Mouse (Mus musculus): ENCODE measurements around the gene Etnk1. TPM values are rescaled to one million over a fixed set of nuclear protein-coding genes. Genes with fewer than 3 reads are reported as not detected.

Etnk1 gene
- polyA plus RNA-seq, 1 experiment from 2014 or later = 20.0 TPM

DNA sequence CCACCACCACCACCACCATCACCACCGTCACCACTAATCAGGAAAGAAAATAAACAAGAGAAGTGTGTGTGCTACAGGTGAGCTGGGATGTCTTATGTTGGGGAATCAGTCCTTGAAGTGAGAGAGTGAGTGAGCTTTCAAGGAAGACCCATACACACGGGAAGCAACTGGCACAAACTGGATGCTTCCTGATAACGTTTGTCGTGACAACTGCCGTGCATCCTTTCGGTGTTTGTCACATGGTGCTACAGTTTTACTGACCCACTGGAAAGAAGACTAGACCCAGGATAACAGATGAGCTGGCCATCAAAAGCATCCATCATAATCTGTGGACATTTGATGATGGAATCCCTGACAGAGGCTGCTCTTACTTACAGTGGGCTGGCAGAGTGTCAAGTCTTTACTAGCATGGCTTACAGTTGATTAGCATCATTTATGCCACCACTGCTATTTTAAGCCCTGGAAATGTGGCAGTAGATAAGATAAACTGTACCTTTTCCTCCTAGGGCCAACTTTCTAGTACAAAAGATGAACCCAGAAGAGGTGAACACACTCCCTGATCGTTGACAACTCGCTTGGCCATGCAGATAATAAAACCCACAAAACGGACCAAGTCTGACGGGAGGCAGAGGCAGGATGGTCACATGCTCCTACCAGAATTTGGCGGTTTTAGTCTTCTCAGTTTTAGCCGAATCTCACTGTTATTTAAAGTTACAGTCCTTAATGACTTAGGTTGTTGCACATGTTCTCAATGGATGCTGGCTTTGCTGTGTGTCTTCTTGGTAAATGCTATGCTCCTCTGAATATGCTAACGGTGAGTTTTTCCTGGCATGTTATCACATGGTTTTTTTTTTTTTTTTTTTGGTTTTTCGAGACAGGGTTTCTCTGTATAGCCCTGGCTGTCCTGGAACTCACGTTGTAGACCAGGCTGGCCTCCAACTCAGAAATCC is 2.8 kb upstream of the Etnk1 start:
- Histone ChIP-seq H3K36me3 (ENCODE audit: control insufficient read depth, insufficient read depth, low read length) (no peaks in the 10 kb centered on the region), H3K4me1 (replicated peaks; ENCODE audit: control insufficient read depth, insufficient read depth, low read length) (peaks cover 13% of the 10 kb centered on the region), H3K27ac (ENCODE audit: low read depth, low read length) (no peak overlapping the region), H3K9ac (ENCODE audit: low read depth, low read length) (0 out of 2 replicates have a peak overlapping the region, but pooled peaks have one; percentile 5), H3K27me3 (replicated peaks; ENCODE audit: control insufficient read depth, insufficient read depth, low read length) (no peaks in the 10 kb centered on the region), H3K9me3 (ENCODE audit: control insufficient read depth, low read length) (no peaks in the 10 kb centered on the region), H3K4me2 (peak overlapping the region; percentile 40), H3K4me3 (ENCODE audit: low read depth, low read length) (no peak overlapping the region)
- 46% methylated on average over 15 of the region's 15 CpGs for WGBS
- no peak for DNase-seq (ENCODE audit: low spot score)
- ATAC-seq (replicated peaks; ENCODE audit: low FRiP score) = no peak

- Histone ChIP-seq H3K4me2 (no peak overlapping the region), H3K4me3 (ENCODE audit: low read depth, low read length) (no peak overlapping the region), H3K27me3 (replicated peaks; ENCODE audit: control insufficient read depth, insufficient read depth, low read length) (no peaks in the 10 kb centered on the region), H3K27ac (ENCODE audit: low read depth, low read length) (no peak overlapping the region), H3K36me3 (ENCODE audit: control insufficient read depth, insufficient read depth, low read length) (no peaks in the 10 kb centered on the region), H3K4me1 (replicated peaks; ENCODE audit: control insufficient read depth, insufficient read depth, low read length) (peaks cover 18% of the 10 kb centered on the region), H3K9me3 (ENCODE audit: control insufficient read depth, low read length) (no peaks in the 10 kb centered on the region), H3K9ac (ENCODE audit: low read depth, low read length) (no peak overlapping the region)
- DNase-seq (ENCODE audit: low spot score) (no peak), ATAC-seq (replicated peaks; ENCODE audit: low FRiP score) (no peak)
- WGBS = 72% methylated on average over 8 of the region's 8 CpGs
These were observed 2.1 kb upstream of the Etnk1 start for GRCm38 (mm10) chr6:143164906-143165255.

GRCm38 (mm10) chr6:143165404-143166257 is 1.4 kb upstream of the Etnk1 start:
- no peaks in the 10 kb centered on the region for H3K9me3 ChIP-seq (ENCODE audit: control insufficient read depth, low read length)
- no peaks in the 10 kb centered on the region for H3K36me3 ChIP-seq (ENCODE audit: control insufficient read depth, insufficient read depth, low read length)
- peak overlapping the region; percentile 88 for H3K4me2 ChIP-seq
- H3K27me3 ChIP-seq (replicated peaks; ENCODE audit: control insufficient read depth, insufficient read depth, low read length) = no peaks in the 10 kb centered on the region
- ATAC-seq (replicated peaks; ENCODE audit: low FRiP score) (no peak), DNase-seq (ENCODE audit: low spot score) (no peak)
- H3K4me3 ChIP-seq (ENCODE audit: low read depth, low read length) = peak overlapping the region; percentile 91
- 57% methylated on average over 15 of the region's 15 CpGs for WGBS
- H3K27ac ChIP-seq (ENCODE audit: low read depth, low read length) = no peak overlapping the region
- H3K4me1 ChIP-seq (replicated peaks; ENCODE audit: control insufficient read depth, insufficient read depth, low read length) = peaks cover 18% of the 10 kb centered on the region
- H3K9ac ChIP-seq (ENCODE audit: low read depth, low read length) = peak overlapping the region; percentile 92

DNA sequence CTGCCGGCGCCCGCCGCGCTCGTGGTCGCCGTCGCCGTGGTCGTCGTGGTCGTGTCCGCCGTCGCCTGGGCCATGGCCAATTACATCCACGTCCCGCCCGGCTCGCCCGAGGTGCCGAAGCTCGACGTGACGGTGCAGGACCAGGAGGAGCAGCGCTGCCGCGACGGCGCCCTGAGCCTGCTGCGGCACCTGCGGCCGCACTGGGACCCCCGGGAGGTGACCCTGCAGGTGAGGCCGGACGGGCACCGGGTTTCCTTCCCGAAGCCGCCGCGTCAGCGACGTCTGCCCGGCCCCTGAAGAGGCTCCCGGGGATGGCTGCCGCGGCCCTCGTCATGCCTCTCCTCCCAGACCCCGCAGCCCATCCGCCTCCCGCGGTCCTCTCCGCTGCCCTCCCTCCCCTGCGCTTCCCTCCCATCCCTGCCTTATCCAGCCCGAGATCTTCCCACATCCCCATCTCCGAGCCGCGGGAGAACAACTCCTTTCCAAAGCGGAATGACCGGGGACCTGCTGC is 443 bp downstream of the Etnk1 start:
- Histone ChIP-seq H3K27me3 (replicated peaks; ENCODE audit: control insufficient read depth, insufficient read depth, low read length) (no peaks in the 10 kb centered on the region), H3K9me3 (ENCODE audit: control insufficient read depth, low read length) (no peaks in the 10 kb centered on the region), H3K4me2 (peak overlapping the region; percentile 88), H3K36me3 (ENCODE audit: control insufficient read depth, insufficient read depth, low read length) (peaks cover 3% of the 10 kb centered on the region), H3K4me1 (replicated peaks; ENCODE audit: control insufficient read depth, insufficient read depth, low read length) (peaks cover 18% of the 10 kb centered on the region), H3K9ac (ENCODE audit: low read depth, low read length) (peak overlapping the region; percentile 92), H3K27ac (ENCODE audit: low read depth, low read length) (peak overlapping the region; percentile 86), H3K4me3 (ENCODE audit: low read depth, low read length) (peak overlapping the region; percentile 91)
- 1% methylated on average over 60 of the region's 60 CpGs for WGBS
- no peak for DNase-seq (ENCODE audit: low spot score)
- ATAC-seq (replicated peaks; ENCODE audit: low FRiP score) = peak; percentile 63

GRCm38 (mm10) chr6:143167981-143168674 is 1.1 kb downstream of the Etnk1 start:
- no peaks in the 10 kb centered on the region for H3K9me3 ChIP-seq (ENCODE audit: control insufficient read depth, low read length)
- no peak for DNase-seq (ENCODE audit: low spot score)
- no peak for ATAC-seq (replicated peaks; ENCODE audit: low FRiP score)
- 24% methylated on average over 6 of the region's 6 CpGs for WGBS
- H3K36me3 ChIP-seq (ENCODE audit: control insufficient read depth, insufficient read depth, low read length) = peaks cover 6% of the 10 kb centered on the region
- H3K27ac ChIP-seq (ENCODE audit: low read depth, low read length) = peak overlapping the region; percentile 86; the same call in 1 of the 2 replicates
- H3K27me3 ChIP-seq (replicated peaks; ENCODE audit: control insufficient read depth, insufficient read depth, low read length) = no peaks in the 10 kb centered on the region
- H3K9ac ChIP-seq (ENCODE audit: low read depth, low read length) = peak overlapping the region; percentile 92
- peak overlapping the region; percentile 88 for H3K4me2 ChIP-seq
- H3K4me1 ChIP-seq (replicated peaks; ENCODE audit: control insufficient read depth, insufficient read depth, low read length) = peaks cover 18% of the 10 kb centered on the region
- H3K4me3 ChIP-seq (ENCODE audit: low read depth, low read length) = peak overlapping the region; percentile 91

DNA sequence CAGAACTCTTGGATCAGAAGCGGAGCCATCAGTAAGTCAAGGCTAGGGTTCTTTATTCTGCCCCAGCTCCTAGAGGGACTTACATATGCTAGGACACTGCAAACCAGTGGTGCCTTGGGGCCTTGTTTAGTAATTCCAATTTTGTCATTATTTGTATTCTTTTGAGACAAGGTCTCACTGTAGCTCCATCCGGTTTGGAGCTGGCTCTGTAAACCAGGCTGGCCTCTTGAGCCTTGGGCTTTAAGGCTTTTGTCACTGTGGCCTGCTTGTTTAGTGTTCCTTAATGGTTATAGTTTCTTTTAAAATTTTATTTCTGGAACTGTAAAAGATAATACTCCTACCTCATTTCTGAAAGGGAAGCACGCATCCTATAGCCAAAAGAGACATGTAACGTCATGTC is 2.4 kb downstream of the Etnk1 start:
- Histone ChIP-seq H3K27ac (ENCODE audit: low read depth, low read length) (no peak overlapping the region), H3K4me3 (ENCODE audit: low read depth, low read length) (no peak overlapping the region), H3K9me3 (ENCODE audit: control insufficient read depth, low read length) (no peaks in the 10 kb centered on the region), H3K27me3 (replicated peaks; ENCODE audit: control insufficient read depth, insufficient read depth, low read length) (no peaks in the 10 kb centered on the region), H3K9ac (ENCODE audit: low read depth, low read length) (no peak overlapping the region), H3K36me3 (ENCODE audit: control insufficient read depth, insufficient read depth, low read length) (peaks cover 7% of the 10 kb centered on the region), H3K4me1 (replicated peaks; ENCODE audit: control insufficient read depth, insufficient read depth, low read length) (peaks cover 18% of the 10 kb centered on the region), H3K4me2 (peak overlapping the region; percentile 88)
- 79% methylated on average over 4 of the region's 4 CpGs for WGBS
- ATAC-seq (replicated peaks; ENCODE audit: low FRiP score) (no peak), DNase-seq (ENCODE audit: low spot score) (no peak)

- WGBS = 79% methylated on average over 4 of the region's 4 CpGs
- peak overlapping the region; percentile 3; the same call in 1 of the 2 replicates for H3K4me2 ChIP-seq
- no peaks in the 10 kb centered on the region for H3K9me3 ChIP-seq (ENCODE audit: control insufficient read depth, low read length)
- H3K36me3 ChIP-seq (ENCODE audit: control insufficient read depth, insufficient read depth, low read length) = peaks cover 7% of the 10 kb centered on the region
- no peaks in the 10 kb centered on the region for H3K27me3 ChIP-seq (replicated peaks; ENCODE audit: control insufficient read depth, insufficient read depth, low read length)
- H3K9ac ChIP-seq (ENCODE audit: low read depth, low read length) = no peak overlapping the region
- ATAC-seq (replicated peaks; ENCODE audit: low FRiP score) (no peak), DNase-seq (ENCODE audit: low spot score) (no peak)
- H3K4me3 ChIP-seq (ENCODE audit: low read depth, low read length) = no peak overlapping the region
- peaks cover 18% of the 10 kb centered on the region for H3K4me1 ChIP-seq (replicated peaks; ENCODE audit: control insufficient read depth, insufficient read depth, low read length)
- no peak overlapping the region for H3K27ac ChIP-seq (ENCODE audit: low read depth, low read length)
These were observed 3.3 kb downstream of the Etnk1 start for GRCm38 (mm10) chr6:143170166-143170960.

All from liver, embryonic 11.5 days (tissue).